Mouse (Mus musculus) liver, adult (tissue): ENCODE results near the gene Gpr87.

Experiments
- GATA4 ChIP-seq: IDR thresholded peaks from 2 replicates; pipeline ENCODE4 v1.6.1; 2014; ENCODE audit warnings: mild to moderate bottlenecking, low read length; ENCODE audit not compliant: insufficient replicate concordance

The Gpr87 gene

GRCm38 (mm10) chr3:59160465-59160864, 34.4 kb downstream of the Gpr87 start:
- no peak for TF ChIP-seq GATA4

- TF ChIP-seq GATA4 = no peak
These were observed 37.9 kb downstream of the Gpr87 start for GRCm38 (mm10) chr3:59157048-59157447.

GRCm38 (mm10) chr3:59155404-59155803, 39.5 kb downstream of the Gpr87 start:
- no peak for TF ChIP-seq GATA4

GRCm38 (mm10) chr3:59154888-59155287, 40.0 kb downstream of the Gpr87 start:
- TF ChIP-seq GATA4 = no peak

GRCm38 (mm10) chr3:59153424-59153823, 41.5 kb downstream of the Gpr87 start, which contains the start of gene P2ry14:
Gene P2ry14, minus strand, starts transcription at chr3:59153618.
- TF ChIP-seq GATA4 = no peak

GRCm38 (mm10) chr3:59150624-59151023, 44.3 kb downstream of the Gpr87 start:
- TF ChIP-seq GATA4 = no peak

- TF ChIP-seq GATA4 = no peak
These were observed 45.3 kb downstream of the Gpr87 start for GRCm38 (mm10) chr3:59149646-59150045.

GRCm38 (mm10) chr3:59145194-59145593, 49.7 kb downstream of the Gpr87 start:
- no peak for TF ChIP-seq GATA4

GRCm38 (mm10) chr3:59141507-59142305, 53.2 kb downstream of the Gpr87 start:
- no peak for TF ChIP-seq GATA4

GRCm38 (mm10) chr3:59140115-59140514, 54.8 kb downstream of the Gpr87 start:
- TF ChIP-seq GATA4 = no peak

GRCm38 (mm10) chr3:59139651-59140051, 55.3 kb downstream of the Gpr87 start:
- no peak for TF ChIP-seq GATA4

- TF ChIP-seq GATA4 = peak; percentile 93
These were observed 55.9 kb downstream of the Gpr87 start for GRCm38 (mm10) chr3:59138946-59139468.

- TF ChIP-seq GATA4 = no peak
These were observed 58.8 kb downstream of the Gpr87 start for GRCm38 (mm10) chr3:59135911-59136653.

- TF ChIP-seq GATA4 = no peak
These were observed 61.7 kb downstream of the Gpr87 start for GRCm38 (mm10) chr3:59133189-59133588.

GRCm38 (mm10) chr3:59131966-59132365, 62.9 kb downstream of the Gpr87 start:
- TF ChIP-seq GATA4 = no peak

- no peak for TF ChIP-seq GATA4
These were observed 63.8 kb downstream of the Gpr87 start for GRCm38 (mm10) chr3:59131081-59131480.

- peak; percentile 86 for TF ChIP-seq GATA4
These were observed 64.5 kb downstream of the Gpr87 start for GRCm38 (mm10) chr3:59130431-59130830.

GRCm38 (mm10) chr3:59129547-59129946, 65.4 kb downstream of the Gpr87 start:
- TF ChIP-seq GATA4 = no peak
